In genomic region chr7:127183345-127183744, GRCm38 (mm10) we compare ENCODE assay signal across 21 mouse cellular contexts. TPM values are rescaled to one million over a fixed set of nuclear protein-coding genes. Genes with fewer than 3 reads are reported as not detected.
DNase-seq lines count a peak whose midpoint lies in the region; ATAC-seq and TF ChIP-seq lines count a peak whose summit lies in the region.
"Had no signal": no experiment of that assay in that cellular context is flagged by ENCODE, and none has a peak within 500 bp of the region (broad histone marks: within the 10 kb centered on the region; RNA-seq: fewer than 3 reads in every experiment).

No protein-coding gene starts in this region.

- peaks cover 13% of the 10 kb centered on the region for H3K36me3 ChIP-seq in G1E (replicated peaks)
- no peaks in the 10 kb centered on the region for H3K36me3 ChIP-seq in liver, embryonic 11.5 days (ENCODE audit: control insufficient read depth, insufficient read depth, low read length)
- H3K36me3 ChIP-seq: heart, embryonic 12.5 days; limb, embryonic 15.5 days; midbrain, embryonic 13.5 days; neural tube, embryonic 15.5 days had no signal

- peak; percentile 60 for DNase-seq in G1E (ENCODE audit: low spot score)
- peak; percentile 56 for DNase-seq in c-Kit-positive CD71-positive TER-119-positive erythroid progenitor cells, embryonic 14.5 days (ENCODE audit: low spot score)
- DNase-seq in liver, embryonic 11.5 days (ENCODE audit: low spot score): no peak
- no peak for DNase-seq in right cerebral cortex, postnatal 14 days
- no peak for DNase-seq in testis, postnatal 14 days (ENCODE audit: low spot score)
- no peak for DNase-seq in urinary bladder, postnatal 4 days (ENCODE audit: low spot score in 2 of 2)
- DNase-seq: adrenal gland, postnatal 14 days; cerebellum, adult 11-12 months; cerebellum, postnatal 36 days; right cerebral cortex, postnatal 25 days had no signal

- H3K9ac ChIP-seq in liver, embryonic 11.5 days (ENCODE audit: low read depth, low read length): 0 out of 2 replicates have a peak overlapping the region, but pooled peaks have one; percentile 15
- H3K9ac ChIP-seq: forebrain, embryonic 13.5 days; heart, embryonic 12.5 days; hindbrain, embryonic 14.5 days; limb, embryonic 15.5 days; midbrain, embryonic 13.5 days; neural tube, embryonic 15.5 days had no signal

- 31% methylated on average over 8 of the region's 8 CpGs for whole genome bisulfite sequencing in liver, embryonic 11.5 days

- H3K27me3 ChIP-seq in G1E (ENCODE audit: insufficient read depth, low read length): no peaks in the 10 kb centered on the region
- H3K27me3 ChIP-seq in liver, embryonic 11.5 days (replicated peaks; ENCODE audit: control insufficient read depth, insufficient read depth, low read length): no peaks in the 10 kb centered on the region
- H3K27me3 ChIP-seq: forebrain, embryonic 13.5 days; heart, embryonic 12.5 days; limb, embryonic 15.5 days; midbrain, embryonic 13.5 days; neural tube, embryonic 15.5 days had no signal

- H3K4me2 ChIP-seq in liver, embryonic 11.5 days: peak overlapping the region; percentile 14; the same call in 1 of the 2 replicates
- H3K4me2 ChIP-seq: forebrain, embryonic 13.5 days; heart, embryonic 12.5 days; hindbrain, embryonic 14.5 days; limb, embryonic 15.5 days; midbrain, embryonic 13.5 days; neural tube, embryonic 15.5 days had no signal

- peak overlapping the region; percentile 75 for H3K27ac ChIP-seq in liver, embryonic 11.5 days (ENCODE audit: low read depth, low read length)
- H3K27ac ChIP-seq: forebrain, embryonic 13.5 days; hindbrain, embryonic 14.5 days; limb, embryonic 15.5 days; midbrain, embryonic 13.5 days; neural tube, embryonic 15.5 days; stomach, postnatal 0 days had no signal

- peak; percentile 58 for ATAC-seq in G1E (ENCODE audit: extremely low read depth, insufficient number of reproducible peaks, low FRiP score, poor library complexity, severe bottlenecking)
- ATAC-seq in liver, embryonic 11.5 days (replicated peaks; ENCODE audit: low FRiP score): peak; percentile 85
- ATAC-seq in megakaryocyte progenitor cell, adult 5-6 weeks (replicated peaks; ENCODE audit: poor library complexity): peak; percentile 77
- ATAC-seq: activated CD4-positive, CD25-positive, alpha-beta regulatory T cell, adult 4 months; forebrain, embryonic 13.5 days; lung, postnatal 0 days; midbrain, embryonic 13.5 days had no signal

- TF ChIP-seq CTCF in G1E (IDR thresholded peaks at IDR 0.05; ENCODE audit: low read depth, low read length): no peak

- H3K9me3 ChIP-seq in G1E (replicated peaks): peaks cover 4% of the 10 kb centered on the region; the same call in 1 of the 2 replicates
- no peaks in the 10 kb centered on the region for H3K9me3 ChIP-seq in liver, embryonic 11.5 days (ENCODE audit: control insufficient read depth, low read length)
- H3K9me3 ChIP-seq: forebrain, embryonic 13.5 days; heart, embryonic 12.5 days; limb, embryonic 15.5 days; midbrain, embryonic 13.5 days; neural tube, embryonic 15.5 days had no signal

- no peak overlapping the region for H3K4me3 ChIP-seq in G1E (ENCODE audit: low read depth, low read length)
- H3K4me3 ChIP-seq in liver, embryonic 11.5 days (ENCODE audit: low read depth, low read length): no peak overlapping the region
- H3K4me3 ChIP-seq: forebrain, embryonic 13.5 days; heart, embryonic 12.5 days; limb, embryonic 15.5 days; midbrain, embryonic 13.5 days; neural tube, embryonic 15.5 days had no signal

- peaks cover 74% of the 10 kb centered on the region for H3K4me1 ChIP-seq in G1E (ENCODE audit: insufficient read depth, low read depth, low read length)
- H3K4me1 ChIP-seq in liver, embryonic 11.5 days (replicated peaks; ENCODE audit: control insufficient read depth, insufficient read depth, low read length): peaks cover 31% of the 10 kb centered on the region
- H3K4me1 ChIP-seq: forebrain, embryonic 13.5 days; heart, embryonic 12.5 days; limb, embryonic 15.5 days; midbrain, embryonic 13.5 days; neural tube, embryonic 15.5 days had no signal

RNA-seq across cellular contexts. Expression of gene Cd2bp2, which starts 12.5 kb away (rescaled TPM):
- total RNA-seq in G1E (2014; fragmentation: Nextera tagmentation) (23.3 and 37.2 TPM in 2 replicates), G1E (2017) (79.3 and 84.6 TPM in 2 replicates)
- polyA plus RNA-seq in G1E (2012): 71.8 and 73.7 TPM in 2 replicates
- polyA plus RNA-seq in liver, embryonic 11.5 days (2014; fragmentation: Nextera tagmentation; extraction: Ambion mirVana): 50.3 and 59.5 TPM in 2 replicates
- total RNA-seq in megakaryocyte progenitor cell, adult 5-6 weeks (2015): 16.8 and 17.4 TPM in 2 replicates
- 56.0 and 65.7 TPM in 2 replicates for total RNA-seq in megakaryocyte progenitor cell, adult 5-6 weeks (2017)

RNA-seq across cellular contexts. Expression of gene Tbc1d10b, which starts 24.9 kb away (rescaled TPM):
- total RNA-seq in G1E (2014; fragmentation: Nextera tagmentation) (19.5 and 26.7 TPM in 2 replicates), G1E (2017) (38.3 and 40.1 TPM in 2 replicates)
- 72.0 and 74.1 TPM in 2 replicates for polyA plus RNA-seq in G1E (2012)
- polyA plus RNA-seq in liver, embryonic 11.5 days (2014; fragmentation: Nextera tagmentation; extraction: Ambion mirVana): 28.2 and 29.0 TPM in 2 replicates
- 12.8 and 13.8 TPM in 2 replicates for total RNA-seq in megakaryocyte progenitor cell, adult 5-6 weeks (2015)
- 34.0 and 36.0 TPM in 2 replicates for total RNA-seq in megakaryocyte progenitor cell, adult 5-6 weeks (2017)

RNA-seq across cellular contexts. Expression of gene Mylpf, which starts 25.3 kb away (rescaled TPM):
- total RNA-seq in G1E (2014; fragmentation: Nextera tagmentation) (2.6 TPM in 1 of 2 replicates, not detected in the other), G1E (2017) (2.8 TPM in 2 replicates)
- 0.44 and 0.94 TPM in 2 replicates for polyA plus RNA-seq in G1E (2012)
- polyA plus RNA-seq in liver, embryonic 11.5 days (2014; fragmentation: Nextera tagmentation; extraction: Ambion mirVana): 31.5 and 33.6 TPM in 2 replicates
- total RNA-seq in megakaryocyte progenitor cell, adult 5-6 weeks (2015): 7.8 and 10.6 TPM in 2 replicates
- 6.0 and 6.8 TPM in 2 replicates for total RNA-seq in megakaryocyte progenitor cell, adult 5-6 weeks (2017)

RNA-seq across cellular contexts. Expression of gene Spn, which starts 45.7 kb away (rescaled TPM):
- 52.8 and 55.4 TPM in 2 replicates for total RNA-seq in G1E (2014; fragmentation: Nextera tagmentation)
- 251 and 278 TPM in 2 replicates for total RNA-seq in G1E (2017)
- polyA plus RNA-seq in G1E (2012): 81.4 and 90.2 TPM in 2 replicates
- polyA plus RNA-seq in liver, embryonic 11.5 days (2014; fragmentation: Nextera tagmentation; extraction: Ambion mirVana): 12.7 and 14.4 TPM in 2 replicates
- total RNA-seq in megakaryocyte progenitor cell, adult 5-6 weeks (2015): 86.0 and 93.4 TPM in 2 replicates
- 294 and 316 TPM in 2 replicates for total RNA-seq in megakaryocyte progenitor cell, adult 5-6 weeks (2017)
- polyA plus RNA-seq: embryonic facial prominence, embryonic 11.5 days; hindbrain, embryonic 14.5 days had no signal

RNA-seq across cellular contexts. Expression of gene Zfp553, which starts 49.5 kb away (rescaled TPM):
- total RNA-seq in G1E (2014; fragmentation: Nextera tagmentation) (11.7 and 20.0 TPM in 2 replicates), G1E (2017) (22.0 and 25.2 TPM in 2 replicates)
- polyA plus RNA-seq in G1E (2012): 25.3 and 26.2 TPM in 2 replicates
- polyA plus RNA-seq in liver, embryonic 11.5 days (2014; fragmentation: Nextera tagmentation; extraction: Ambion mirVana): 17.2 TPM in 2 replicates
- 6.5 and 9.0 TPM in 2 replicates for total RNA-seq in megakaryocyte progenitor cell, adult 5-6 weeks (2015)
- total RNA-seq in megakaryocyte progenitor cell, adult 5-6 weeks (2017): 13.8 and 15.4 TPM in 2 replicates

Comparison
In these comparisons a context has a peak if more than half of its experiments do, and no peak if none do; other contexts are left out.
1. DNase-seq: peak in G1E (single experiment) and c-Kit-positive CD71-positive TER-119-positive erythroid progenitor cells, embryonic 14.5 days (single experiment); none in liver, embryonic 11.5 days (single experiment), right cerebral cortex, postnatal 14 days (single experiment), testis, postnatal 14 days (single experiment) and urinary bladder, postnatal 4 days (0 of 2).
2. Peak in every context shown above with its lines, with median percentiles within 50 percentile points of each other: ATAC-seq.